Mouse (Mus musculus): ENCODE measurements at regions not wholly inside any gene's neighbourhood (a gene's known extent, or its start where the extent isn't known, plus 50 kb on each side); places are given as distances from the start of the nearest gene placed in this dataset.

DNA sequence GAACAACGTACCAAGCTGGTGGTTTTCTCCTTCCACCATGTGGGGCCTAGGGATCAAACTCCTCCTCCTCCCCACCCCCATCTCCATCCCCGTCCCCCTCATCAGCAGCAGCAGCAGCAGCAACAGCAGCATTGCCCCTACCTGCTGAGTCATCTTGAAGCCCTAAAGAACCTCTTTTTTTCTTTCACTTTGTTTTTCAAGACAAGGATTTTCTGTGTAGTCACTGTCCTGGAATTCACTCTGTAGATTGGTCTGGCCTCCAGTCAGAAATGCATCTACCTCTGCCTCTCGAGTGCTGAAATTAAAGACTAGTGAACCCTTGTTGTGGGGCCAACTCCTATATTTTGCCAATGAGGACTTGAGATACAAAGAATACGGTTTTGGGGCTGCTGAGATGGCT lies 85.6 kb upstream of the Tle3 start:
- TF ChIP-seq CTCF (IDR thresholded peaks at IDR 0.05; ENCODE audit: borderline replicate concordance, insufficient read depth, low read depth, low read length): no peak
- no peak for TF ChIP-seq POLR2A (IDR thresholded peaks at IDR 0.05; ENCODE audit: borderline replicate concordance, insufficient read depth, low read length)

Data from cerebellum, adult 2 months (tissue).